Mouse (Mus musculus) midbrain, embryonic 11.5 days (tissue): ENCODE data around the gene Vmn1r32. TPM values are rescaled to one million over a fixed set of nuclear protein-coding genes. Genes with fewer than 3 reads are reported as not detected.

Experiments
- polyA plus RNA-seq: library from polyadenylated mRNA; unstranded; fragments of >200 nt; fragmentation: Nextera tagmentation; extraction: Ambion mirVana; gene quantifications from 2 replicates; pipeline ENCODE4 v1.2.1, GENCODE M21; 2014

Gene Vmn1r32
- polyA plus RNA-seq, 1 experiment from 2014 or later: not detected

Other genes with a start within 250 kb of the Vmn1r32 start
- 133 and 142 TPM in 2 replicates for gene Mad2l1, start 24.7 kb downstream of the Vmn1r32 start, polyA plus RNA-seq
- not detected in 2 replicates for gene Vmn1r33, start 58.2 kb upstream of the Vmn1r32 start, polyA plus RNA-seq
- gene Vmn1r34, start 83.8 kb upstream of the Vmn1r32 start, polyA plus RNA-seq: not detected in 2 replicates
- not detected in 2 replicates for gene Vmn1r35, start 125.8 kb upstream of the Vmn1r32 start, polyA plus RNA-seq
- not detected in 2 replicates for gene Vmn1r36, start 159.1 kb upstream of the Vmn1r32 start, polyA plus RNA-seq
- gene Vmn1r37, start 169.3 kb upstream of the Vmn1r32 start, polyA plus RNA-seq: not detected in 2 replicates
- not detected in 2 replicates for gene Vmn1r38, start 222.5 kb upstream of the Vmn1r32 start, polyA plus RNA-seq